Comparison of ENCODE assay signal across 8 mouse cellular contexts in genomic region chr11:3931511-3932211, GRCm38 (mm10). TPM values are rescaled to one million over a fixed set of nuclear protein-coding genes. Genes with fewer than 3 reads are reported as not detected.
DNase-seq lines count a peak whose midpoint lies in the region; ATAC-seq lines count a peak whose summit lies in the region.

Gene Tcn2, minus strand, starts transcription at chr11:3932159.

- DNase-seq in A20 (ENCODE audit: low read depth, low spot score) = peak; percentile 14
- peak; percentile 93 for DNase-seq in adrenal gland, postnatal 10 days
- DNase-seq in kidney, postnatal 10 days = peak; percentile 94
- peak; percentile 79 for DNase-seq in naive thymus-derived CD4-positive, alpha-beta T cell, adult 2 months (ENCODE audit: low read depth)

- no peaks in the 10 kb centered on the region for H3K27me3 ChIP-seq in heart, embryonic 13.5 days (replicated peaks)
- H3K27me3 ChIP-seq in liver, embryonic 12.5 days (replicated peaks) = no peaks in the 10 kb centered on the region; the same call in 1 of the 2 replicates
- H3K27me3 ChIP-seq in stomach, embryonic 15.5 days (replicated peaks) = no peaks in the 10 kb centered on the region

- H3K4me1 ChIP-seq in heart, embryonic 13.5 days = peaks cover 24% of the 10 kb centered on the region
- H3K4me1 ChIP-seq in liver, embryonic 12.5 days = peaks cover 28% of the 10 kb centered on the region
- no peaks in the 10 kb centered on the region for H3K4me1 ChIP-seq in stomach, embryonic 15.5 days

- peaks cover 15% of the 10 kb centered on the region for H3K36me3 ChIP-seq in heart, embryonic 13.5 days
- H3K36me3 ChIP-seq in liver, embryonic 12.5 days = no peaks in the 10 kb centered on the region
- no peaks in the 10 kb centered on the region for H3K36me3 ChIP-seq in stomach, embryonic 15.5 days

- no peaks in the 10 kb centered on the region for H3K9me3 ChIP-seq in heart, embryonic 13.5 days
- H3K9me3 ChIP-seq in liver, embryonic 12.5 days (replicated peaks) = no peaks in the 10 kb centered on the region
- no peaks in the 10 kb centered on the region for H3K9me3 ChIP-seq in stomach, embryonic 15.5 days

- H3K27ac ChIP-seq in heart, embryonic 13.5 days (replicated peaks) = peak within 1 kb of the TSS; percentile 13
- 0 out of 2 replicates have a peak within 1 kb of the TSS, but pooled peaks have one; percentile 18 for H3K27ac ChIP-seq in liver, embryonic 12.5 days
- H3K27ac ChIP-seq in stomach, embryonic 15.5 days = no peak within 1 kb of the TSS

- WGBS in heart, embryonic 13.5 days = 0% methylated on average over 24 of the region's 26 CpGs
- WGBS in liver, embryonic 12.5 days (ENCODE audit: insufficient replicate concordance) = under 1% methylated on average over 26 of the region's 26 CpGs
- under 1% methylated on average over 23 of the region's 26 CpGs for WGBS in stomach, embryonic 15.5 days

- H3K4me2 ChIP-seq in heart, embryonic 13.5 days = peak within 1 kb of the TSS; percentile 89
- peak within 1 kb of the TSS; percentile 78 for H3K4me2 ChIP-seq in liver, embryonic 12.5 days
- H3K4me2 ChIP-seq in stomach, embryonic 15.5 days = peak within 1 kb of the TSS; percentile 73

- ATAC-seq in erythroblast, adult 5-6 weeks (replicated peaks; ENCODE audit: low FRiP score, poor library complexity, severe bottlenecking) = peak; percentile 54
- ATAC-seq in heart, embryonic 13.5 days (ENCODE audit: extremely low read depth, insufficient number of reproducible peaks, low FRiP score, low TSS enrichment) = peak; percentile 86
- ATAC-seq in liver, embryonic 12.5 days = peak; percentile 84
- peak; percentile 87 for ATAC-seq in stomach, embryonic 15.5 days (ENCODE audit: insufficient read depth, low FRiP score, low read depth)

- H3K4me3 ChIP-seq in heart, embryonic 13.5 days = peak within 1 kb of the TSS; percentile 66
- H3K4me3 ChIP-seq in liver, embryonic 12.5 days = peak within 1 kb of the TSS; percentile 61
- peak within 1 kb of the TSS; percentile 48 for H3K4me3 ChIP-seq in stomach, embryonic 15.5 days (replicated peaks)

- peak within 1 kb of the TSS; percentile 80 for H3K9ac ChIP-seq in heart, embryonic 13.5 days
- H3K9ac ChIP-seq in liver, embryonic 12.5 days = peak within 1 kb of the TSS; percentile 65
- H3K9ac ChIP-seq in stomach, embryonic 15.5 days = no peak within 1 kb of the TSS

RNA-seq across cellular contexts. Expression of gene Tcn2, which starts in this region (rescaled TPM):
- total RNA-seq in adrenal gland, postnatal 10 days (2021) = 100 to 1,000 TPM in 1 of 2 experiments, 10 to 100 TPM in 1; 91.7 to 108 TPM
- total RNA-seq in erythroblast, adult 5-6 weeks (2015; ENCODE audit: low replicate concordance) = 33.4 and 50.3 TPM in 2 replicates
- total RNA-seq in erythroblast, adult 5-6 weeks (2017; ENCODE audit: low replicate concordance) = 12.0 and 20.8 TPM in 2 replicates
- 67.8 and 69.2 TPM in 2 replicates for polyA plus RNA-seq in heart, embryonic 13.5 days (2015; fragmentation: Nextera tagmentation; extraction: Ambion mirVana)
- 14.0 and 14.5 TPM in 2 replicates for polyA plus RNA-seq in liver, embryonic 12.5 days (2016; fragmentation: Nextera tagmentation; extraction: Ambion mirVana)
- polyA plus RNA-seq in stomach, embryonic 15.5 days (2015; fragmentation: Nextera tagmentation; extraction: Ambion mirVana) = 40.0 and 43.6 TPM in 2 replicates

Comparison
In these comparisons a context has a peak if more than half of its experiments do, and no peak if none do; other contexts are left out.
1. DNase-seq: peak in every context shown above with its lines; median percentile 94 in kidney, postnatal 10 days; 93 in adrenal gland, postnatal 10 days; 79 in naive thymus-derived CD4-positive, alpha-beta T cell, adult 2 months; 14 in A20.